Mouse (Mus musculus) heart, embryonic 11.5 days (tissue): ENCODE results near the gene Pnrc2. TPM values are rescaled to one million over a fixed set of nuclear protein-coding genes. Genes with fewer than 3 reads are reported as not detected.

ENCODE experiments used
- ATAC-seq: fragments of 200-750 bp; cut with Nextera tagmentation; replicated peaks from 2 replicates; pipeline ENCODE4 v1.8.0; 2017; ENCODE audit warnings: moderate library complexity; ENCODE audit not compliant: insufficient number of reproducible peaks, low FRiP score, low TSS enrichment
- H3K27ac ChIP-seq: fragments of 300-500 bp; sonication (generic); 2 replicates; pipeline ENCODE4 v1.5.1; 2014; ENCODE audit warnings: mild to moderate bottlenecking, low read depth, low read length
- H3K27me3 ChIP-seq: fragments of 300-500 bp; sonication (generic); 2 replicates; pipeline ENCODE4 v1.6.1; 2014; ENCODE audit warnings: mild to moderate bottlenecking, low read length, mixed read lengths; ENCODE audit not compliant: control insufficient read depth, insufficient read depth
- H3K36me3 ChIP-seq: fragments of 300-500 bp; sonication (generic); 2 replicates; pipeline ENCODE4 v1.6.1; 2014; ENCODE audit warnings: mild to moderate bottlenecking, low read length, moderate library complexity, mixed read lengths; ENCODE audit not compliant: control insufficient read depth, insufficient read depth
- H3K4me1 ChIP-seq: fragments of 300-500 bp; sonication (generic); 2 replicates; pipeline ENCODE4 v1.6.1; 2014; ENCODE audit warnings: low read length; ENCODE audit not compliant: control insufficient read depth, insufficient read depth
- H3K4me2 ChIP-seq: fragments of 300-500 bp; sonication (generic); 2 replicates; pipeline ENCODE4 v1.6.1; 2014; ENCODE audit warnings: mild to moderate bottlenecking, moderate library complexity
- H3K4me3 ChIP-seq: fragments of 300-500 bp; sonication (generic); 2 replicates; pipeline ENCODE4 v1.5.1; 2014; ENCODE audit warnings: low read depth, low read length
- H3K9ac ChIP-seq: fragments of 300-500 bp; sonication (generic); 2 replicates; pipeline ENCODE4 v1.6.1; 2014; ENCODE audit warnings: mild to moderate bottlenecking, low read depth, low read length, moderate library complexity
- H3K9me3 ChIP-seq: fragments of 300-500 bp; sonication (generic); replicated peaks from 2 replicates; pipeline ENCODE4 v1.6.1; 2016; ENCODE audit warnings: low read length; ENCODE audit not compliant: control insufficient read depth
- WGBS: fragments of 180-500 bp; shearing (Covaris S2); extraction: QIAGEN DNeasy Blood & Tissue Kit; methylation state at CpG from one replicate; pipeline ENCODE4 v1.1.7; 2014; ENCODE audit not compliant: insufficient replicate concordance; 5-methylcytosine and 5-hydroxymethylcytosine counted together
- polyA plus RNA-seq: library from polyadenylated mRNA; unstranded; fragments of >200 nt; fragmentation: Nextera tagmentation; extraction: Ambion mirVana; gene quantifications from 2 replicates; pipeline ENCODE4 v1.2.1, GENCODE M21; 2014

Pnrc2 gene
- 138 and 144 TPM in 2 replicates for polyA plus RNA-seq

GRCm38 (mm10) chr4:135873526-135874202 is at the start of gene Pnrc2:
Gene Pnrc2 (minus strand): TSS chr4:135873850.
- no peaks in the 10 kb centered on the region for H3K9me3 ChIP-seq
- under 1% methylated on average over 55 of the region's 60 CpGs for WGBS
- peak within 1 kb of the TSS; percentile 100 for H3K27ac ChIP-seq
- H3K4me1 ChIP-seq, result peaks cover 40% of the 10 kb centered on the region
- ATAC-seq, result peak; percentile 93
- no peaks in the 10 kb centered on the region for H3K27me3 ChIP-seq
- H3K9ac ChIP-seq, result peak within 1 kb of the TSS; percentile 95
- H3K4me3 ChIP-seq, result peak within 1 kb of the TSS; percentile 75
- H3K4me2 ChIP-seq, result peak within 1 kb of the TSS; percentile 77
- peaks cover 11% of the 10 kb centered on the region for H3K36me3 ChIP-seq

GRCm38 (mm10) chr4:135922190-135922589 is 48.5 kb upstream of the Pnrc2 start:
- Histone ChIP-seq H3K9me3 (no peaks in the 10 kb centered on the region), H3K27me3 (0 out of 2 replicates have a peak, but pooled peaks cover 3% of the 10 kb centered on the region), H3K9ac (no peak overlapping the region), H3K4me2 (peak overlapping the region; percentile 87), H3K36me3 (no peaks in the 10 kb centered on the region), H3K4me3 (no peak overlapping the region), H3K27ac (no peak overlapping the region), H3K4me1 (peaks cover 8% of the 10 kb centered on the region; the same call in 1 of the 2 replicates)
- ATAC-seq, result no peak
- WGBS, result 70% methylated on average over 1 of the region's 1 CpGs

- Histone ChIP-seq H3K9ac (peak overlapping the region; percentile 71), H3K4me2 (peak overlapping the region; percentile 87), H3K27ac (no peak overlapping the region; the same call in 1 of the 2 replicates), H3K9me3 (no peaks in the 10 kb centered on the region), H3K4me3 (peak overlapping the region; percentile 79), H3K4me1 (peaks cover 8% of the 10 kb centered on the region; the same call in 1 of the 2 replicates), H3K36me3 (no peaks in the 10 kb centered on the region), H3K27me3 (0 out of 2 replicates have a peak, but pooled peaks cover 3% of the 10 kb centered on the region)
- ATAC-seq, result no peak
- 9% methylated on average over 26 of the region's 26 CpGs for WGBS
These were observed 47.8 kb upstream of the Pnrc2 start for GRCm38 (mm10) chr4:135921257-135922120.

- peak within 1 kb of the TSS; percentile 87 for H3K4me2 ChIP-seq
- H3K9me3 ChIP-seq, result no peaks in the 10 kb centered on the region
- peak within 1 kb of the TSS; percentile 62 for H3K27ac ChIP-seq
- H3K27me3 ChIP-seq, result 0 out of 2 replicates have a peak, but pooled peaks cover 3% of the 10 kb centered on the region
- H3K4me1 ChIP-seq, result 0 out of 2 replicates have a peak, but pooled peaks cover 6% of the 10 kb centered on the region
- H3K36me3 ChIP-seq, result no peaks in the 10 kb centered on the region
- ATAC-seq, result peak; percentile 90
- 2% methylated on average over 60 of the region's 60 CpGs for WGBS
- peak within 1 kb of the TSS; percentile 79 for H3K4me3 ChIP-seq
- peak within 1 kb of the TSS; percentile 71 for H3K9ac ChIP-seq
These were observed 46.9 kb upstream of the Pnrc2 start, which contains the start of gene Fuca1 for GRCm38 (mm10) chr4:135920304-135921241. Gene Fuca1 (plus strand): TSS chr4:135920735.

- Histone ChIP-seq H3K4me1 (0 out of 2 replicates have a peak, but pooled peaks cover 6% of the 10 kb centered on the region), H3K9ac (no peak overlapping the region), H3K4me3 (no peak overlapping the region), H3K36me3 (no peaks in the 10 kb centered on the region), H3K27ac (no peak overlapping the region), H3K9me3 (no peaks in the 10 kb centered on the region), H3K27me3 (0 out of 2 replicates have a peak, but pooled peaks cover 3% of the 10 kb centered on the region), H3K4me2 (no peak overlapping the region)
- no peak for ATAC-seq
- WGBS, result 86% methylated on average over 3 of the region's 3 CpGs
These were observed 45.6 kb upstream of the Pnrc2 start for GRCm38 (mm10) chr4:135919280-135919639.

- Histone ChIP-seq H3K4me3 (no peak overlapping the region), H3K4me1 (0 out of 2 replicates have a peak, but pooled peaks cover 6% of the 10 kb centered on the region), H3K36me3 (no peaks in the 10 kb centered on the region), H3K9ac (no peak overlapping the region), H3K9me3 (no peaks in the 10 kb centered on the region), H3K27ac (no peak overlapping the region), H3K27me3 (0 out of 2 replicates have a peak, but pooled peaks cover 3% of the 10 kb centered on the region), H3K4me2 (no peak overlapping the region)
- no peak for ATAC-seq
- WGBS, result 81% methylated on average over 13 of the region's 13 CpGs
These were observed 45.1 kb upstream of the Pnrc2 start for GRCm38 (mm10) chr4:135918635-135919279.

GRCm38 (mm10) chr4:135913433-135913832 is 39.8 kb upstream of the Pnrc2 start:
- Histone ChIP-seq H3K9ac (no peak overlapping the region), H3K36me3 (no peaks in the 10 kb centered on the region), H3K27me3 (0 out of 2 replicates have a peak, but pooled peaks cover 3% of the 10 kb centered on the region), H3K27ac (no peak overlapping the region), H3K4me3 (no peak overlapping the region), H3K4me2 (no peak overlapping the region), H3K9me3 (no peaks in the 10 kb centered on the region), H3K4me1 (peaks cover 6% of the 10 kb centered on the region; the same call in 1 of the 2 replicates)
- 55% methylated on average over 4 of the region's 4 CpGs for WGBS
- ATAC-seq, result no peak
